Mouse (Mus musculus) limb, embryonic 14.5 days (tissue): ENCODE data around the gene Slc15a3. TPM values are rescaled to one million over a fixed set of nuclear protein-coding genes. Genes with fewer than 3 reads are reported as not detected.

Source experiments
- ATAC-seq: fragments of 200-750 bp; cut with Nextera tagmentation; 2 replicates; pipeline ENCODE4 v1.8.0; 2017; ENCODE audit warnings: low read depth, moderate number of reproducible peaks, moderate TSS enrichment; ENCODE audit not compliant: low FRiP score
- DNase-seq: peaks from one replicate; pipeline ENCODE4 v3.0.0-alpha.2; 2015; ENCODE audit warnings: low spot score
- H3K27ac ChIP-seq: fragments of 300-500 bp; sonication (generic); replicated peaks from 2 replicates; pipeline ENCODE4 v1.5.1; 2014; ENCODE audit warnings: low read depth, mild to moderate bottlenecking, low read length, moderate library complexity, mixed read lengths
- H3K27me3 ChIP-seq: fragments of 300-500 bp; sonication (generic); 2 replicates; pipeline ENCODE4 v1.6.1; 2014; ENCODE audit warnings: low read length, mixed read lengths; ENCODE audit not compliant: control insufficient read depth, insufficient read depth
- H3K36me3 ChIP-seq: fragments of 300-500 bp; sonication (generic); 2 replicates; pipeline ENCODE4 v1.6.1; 2014; ENCODE audit warnings: mild to moderate bottlenecking, low read length, moderate library complexity, mixed read lengths; ENCODE audit not compliant: control insufficient read depth, insufficient read depth
- H3K4me1 ChIP-seq: fragments of 300-500 bp; sonication (generic); 2 replicates; pipeline ENCODE4 v1.6.1; 2014; ENCODE audit warnings: antibody characterized with exemption, low read length, mixed read lengths; ENCODE audit not compliant: control insufficient read depth, insufficient read depth
- H3K4me2 ChIP-seq: fragments of 300-500 bp; sonication (generic); replicated peaks from 2 replicates; pipeline ENCODE4 v1.6.1; 2014; ENCODE audit warnings: low read depth, mild to moderate bottlenecking, low read length, moderate library complexity; ENCODE audit not compliant: severe bottlenecking
- H3K4me3 ChIP-seq: fragments of 300-500 bp; sonication (generic); replicated peaks from 2 replicates; pipeline ENCODE4 v1.5.1; 2014; ENCODE audit warnings: low read length
- H3K9ac ChIP-seq: fragments of 300-500 bp; sonication (generic); 2 replicates; pipeline ENCODE4 v1.6.1; 2014; ENCODE audit warnings: mild to moderate bottlenecking, low read depth, low read length, moderate library complexity; ENCODE audit not compliant: severe bottlenecking
- H3K9me3 ChIP-seq: fragments of 300-500 bp; sonication (generic); 2 replicates; pipeline ENCODE4 v1.6.1; 2016; ENCODE audit warnings: low read length; ENCODE audit not compliant: control insufficient read depth
- POLR2A ChIP-seq: fragments of 200-500 bp; IDR thresholded peaks from 2 replicates; pipeline ENCODE4 v1.8.0; 2012; ENCODE audit warnings: inconsistent platforms, mild to moderate bottlenecking, moderate library complexity, borderline replicate concordance; ENCODE audit not compliant: insufficient read depth, insufficient read length; ENCODE audit errors: extremely low read depth
- WGBS: fragments of 180-500 bp; shearing (Covaris S2); extraction: QIAGEN DNeasy Blood & Tissue Kit; methylation state at CpG from one replicate; pipeline ENCODE4 v1.1.7; 2014; 5-methylcytosine and 5-hydroxymethylcytosine counted together
- polyA plus RNA-seq, 2 experiments: library from polyadenylated mRNA; depleted of rRNA in 1 of 2; stranded (reverse) in 1 of 2; unstranded in 1 of 2; fragments of >200 nt; fragmentation: Nextera tagmentation in 1 of 2; extraction: Ambion mirVana in 1 of 2; gene quantifications; 2 replicates each; pipeline versions ENCODE4 v1.2.1 to v1.2.3; 2012 to 2014

The Slc15a3 gene
- polyA plus RNA-seq, 2 experiments = 1.7 to 2.1 TPM

DNA sequence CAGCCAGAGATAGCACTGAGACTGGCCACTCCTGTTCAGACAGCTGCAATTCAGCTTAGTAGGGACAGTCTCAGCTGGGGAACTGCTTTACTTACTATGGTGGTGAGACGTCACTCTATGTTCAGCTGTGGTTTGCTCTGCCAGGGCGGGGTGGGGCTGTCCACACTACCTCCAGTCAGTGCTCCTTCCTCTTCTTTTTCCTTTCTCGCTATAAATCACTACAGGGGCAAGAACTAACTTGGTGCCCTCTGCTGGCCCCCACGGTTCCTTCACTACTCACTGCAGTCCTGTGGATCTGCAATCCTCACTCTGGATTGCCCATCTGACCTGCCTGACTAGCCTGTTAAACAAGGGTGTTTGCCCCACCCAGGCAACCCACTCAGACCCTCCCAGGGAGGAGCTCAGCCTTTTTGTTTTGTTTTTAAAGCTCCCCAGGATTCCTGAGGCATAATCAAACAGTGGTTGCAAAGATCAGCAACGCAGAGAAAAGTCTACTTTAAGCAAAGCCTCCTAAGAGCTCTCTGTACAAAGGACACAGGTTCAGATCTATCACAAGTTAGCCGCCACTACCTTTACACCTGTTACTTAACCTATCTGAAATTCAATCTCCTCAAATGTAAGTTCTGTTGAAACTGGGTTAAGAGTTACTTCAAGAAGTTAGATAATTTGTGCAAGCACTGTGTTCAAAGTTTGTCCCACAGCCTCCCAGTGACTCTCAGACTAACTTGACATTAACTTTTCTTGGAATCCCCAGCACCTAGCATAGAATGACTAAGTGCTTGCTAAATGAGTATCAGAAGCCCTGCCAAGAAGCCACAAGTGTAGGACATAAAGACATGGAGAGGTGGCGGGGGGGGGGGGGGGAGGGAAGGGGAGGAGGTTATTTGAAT, 40.8 kb downstream of the Slc15a3 start:
- Histone ChIP-seq H3K9me3 (peaks cover 7% of the 10 kb centered on the region; the same call in 1 of the 2 replicates), H3K4me3 (peak overlapping the region; percentile 51), H3K9ac (peak overlapping the region; percentile 76), H3K4me1 (peaks cover 13% of the 10 kb centered on the region), H3K4me2 (peak overlapping the region; percentile 92), H3K36me3 (peaks cover 3% of the 10 kb centered on the region; the same call in 1 of the 2 replicates), H3K27me3 (no peaks in the 10 kb centered on the region), H3K27ac (peak overlapping the region; percentile 98; the same call in 1 of the 2 replicates)
- TF ChIP-seq POLR2A = no peak
- peak; percentile 16 for DNase-seq
- no peak for ATAC-seq
- 43% methylated on average over 7 of the region's 7 CpGs for WGBS

DNA sequence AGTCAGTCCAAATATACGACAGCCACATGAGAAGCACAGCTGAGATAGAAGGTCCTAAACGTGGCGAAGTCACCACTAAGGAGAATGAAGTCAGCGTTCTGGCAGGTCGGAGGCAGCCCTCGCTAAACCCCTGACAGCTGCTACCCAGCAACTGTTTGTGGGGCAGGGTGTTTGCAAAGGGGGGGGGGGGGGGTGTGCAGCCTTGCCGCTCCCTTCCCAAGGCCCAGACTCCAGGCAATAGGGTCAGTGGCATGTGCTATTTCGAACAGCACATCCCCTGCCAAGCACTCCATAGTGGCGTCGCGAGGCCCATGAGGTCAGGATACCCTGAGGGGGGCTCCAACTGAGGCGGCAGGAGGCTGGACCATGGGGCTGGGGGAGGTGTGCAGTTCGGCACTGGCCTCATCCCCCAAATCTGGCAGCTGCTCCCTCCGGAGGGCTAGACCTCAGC, 41.5 kb downstream of the Slc15a3 start:
- ATAC-seq = peak; percentile 69
- Histone ChIP-seq H3K4me2 (peak overlapping the region; percentile 92), H3K4me3 (peak overlapping the region; percentile 51), H3K9ac (peak overlapping the region; percentile 76), H3K27ac (peak overlapping the region; percentile 98), H3K9me3 (peaks cover 9% of the 10 kb centered on the region; the same call in 1 of the 2 replicates), H3K36me3 (peaks cover 3% of the 10 kb centered on the region; the same call in 1 of the 2 replicates), H3K4me1 (peaks cover 13% of the 10 kb centered on the region), H3K27me3 (no peaks in the 10 kb centered on the region)
- DNase-seq = peak; percentile 38
- TF ChIP-seq POLR2A = no peak
- 2% methylated on average over 11 of the region's 14 CpGs for WGBS

DNA sequence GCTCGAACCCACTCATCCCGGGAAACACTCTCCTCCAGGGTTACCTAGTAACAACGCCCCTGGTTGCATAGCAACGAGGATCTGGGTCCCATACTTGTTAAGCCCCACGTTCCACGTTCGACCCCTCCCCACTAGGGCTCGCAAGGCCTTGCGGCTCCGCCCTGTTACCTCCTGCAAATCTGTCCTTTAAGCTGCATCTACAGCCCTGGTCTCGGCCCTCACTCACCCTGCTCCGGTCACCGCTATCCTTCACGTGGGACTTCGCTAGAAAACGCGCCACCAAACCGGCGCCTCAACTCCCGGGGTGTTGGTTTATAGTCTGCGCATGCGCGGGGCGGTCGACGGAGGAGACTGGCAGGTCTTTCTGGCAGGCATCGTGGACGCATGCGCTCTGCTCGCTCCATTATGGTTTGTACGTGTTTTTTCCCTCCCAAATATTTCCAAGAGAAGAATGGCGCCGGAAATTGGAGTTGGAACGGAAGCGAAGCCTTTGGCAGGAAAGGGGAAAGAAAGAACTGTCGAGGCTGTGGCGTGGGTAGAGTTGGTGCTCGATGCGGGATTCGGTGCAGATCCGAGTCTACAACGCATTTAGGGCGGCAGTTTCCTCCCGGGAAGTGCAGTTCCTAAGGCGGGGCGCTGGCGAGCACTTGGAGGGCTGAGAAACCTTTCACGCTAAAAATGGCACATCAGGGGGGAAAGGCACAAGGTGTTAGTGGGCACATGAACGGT, 42.1 kb downstream of the Slc15a3 start, which contains the start of gene Tmem109:
Gene Tmem109, minus strand, starts transcription at position 576 of the 729 bp plus-strand sequence.
- peaks cover 9% of the 10 kb centered on the region; the same call in 1 of the 2 replicates for H3K9me3 ChIP-seq

DNA sequence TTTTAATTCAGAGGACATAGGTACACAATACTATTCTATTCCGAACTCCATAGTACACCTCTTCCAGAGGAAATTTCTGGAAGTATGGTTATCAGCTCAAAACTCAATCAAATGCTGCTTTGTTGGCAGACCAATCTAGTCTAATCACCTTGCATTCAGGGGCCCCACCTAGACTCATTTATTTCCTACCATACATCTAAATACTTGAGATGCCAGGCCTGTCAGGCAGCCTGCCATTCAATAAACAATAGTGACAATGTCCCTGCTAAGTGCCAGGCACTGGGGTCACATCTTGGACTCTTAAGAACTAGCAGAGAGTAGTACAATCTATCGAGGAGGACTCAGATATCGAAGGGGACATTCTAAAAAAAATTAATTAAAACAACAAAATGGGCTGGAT, 52.7 kb downstream of the Slc15a3 start:
- no peak overlapping the region for H3K4me2 ChIP-seq
- H3K4me1 ChIP-seq = peaks cover 11% of the 10 kb centered on the region; the same call in 1 of the 2 replicates
- H3K27ac ChIP-seq = no peak overlapping the region
- no peak for TF ChIP-seq POLR2A
- H3K9me3 ChIP-seq = no peaks in the 10 kb centered on the region
- 94% methylated on average over 3 of the region's 3 CpGs for WGBS
- H3K4me3 ChIP-seq = no peak overlapping the region
- no peak for ATAC-seq
- H3K9ac ChIP-seq = no peak overlapping the region
- no peaks in the 10 kb centered on the region for H3K36me3 ChIP-seq
- DNase-seq = no peak
- H3K27me3 ChIP-seq = no peaks in the 10 kb centered on the region

More for the DNA sequence above, 42.1 kb downstream of the Slc15a3 start, which contains the start of gene Tmem109:
- peak; percentile 84; the same call in 1 of the 2 replicates for TF ChIP-seq POLR2A
- peak; percentile 89 for ATAC-seq
- peaks cover 13% of the 10 kb centered on the region for H3K4me1 ChIP-seq
- peak within 1 kb of the TSS; percentile 98 for H3K27ac ChIP-seq
- peak within 1 kb of the TSS; percentile 76 for H3K9ac ChIP-seq
- peaks cover 3% of the 10 kb centered on the region; the same call in 1 of the 2 replicates for H3K36me3 ChIP-seq
- H3K27me3 ChIP-seq = no peaks in the 10 kb centered on the region
- under 1% methylated on average over 49 of the region's 49 CpGs for WGBS
- peak within 1 kb of the TSS; percentile 51 for H3K4me3 ChIP-seq
- H3K4me2 ChIP-seq = peak within 1 kb of the TSS; percentile 92
- peak; percentile 99 for DNase-seq
